Mouse (Mus musculus) erythroblast, embryonic 14.5 days (primary cell): Measurements from ENCODE around the gene Papola.

Experiments
- GATA1 ChIP-seq: IDR thresholded peaks from 2 replicates; pipeline ENCODE4 v1.6.1; 2012; ENCODE audit warnings: low read length, inconsistent platforms, mixed read lengths
- TAL1 ChIP-seq: IDR thresholded peaks from 3 replicates; pipeline ENCODE4 v1.6.1; 2012; ENCODE audit warnings: low read length, inconsistent platforms, mixed read lengths

- TF ChIP-seq GATA1, result no peak
- TF ChIP-seq TAL1, result no peak
These were observed 36.4 kb upstream of the Papola start for GRCm38 (mm10) chr12:105748114-105748513.
